Mouse (Mus musculus) embryonic stem cell, embryonic (primary cell): ENCODE results near the gene Mfsd6.

ENCODE experiments used
- CTCF ChIA-PET, 4 experiments: fragments of 300-600 bp in 2 of 4; fragments of 350-600 bp in 2 of 4; sonication (Branson Sonifier 250); formaldehyde crosslinking; loops; one replicate each; lab custom pipeline; 2022; ENCODE audit warnings: inconsistent platforms in 2 of 4; lab: Charles Lee
- POLR2A ChIA-PET, 4 experiments: fragments of 300-600 bp in 2 of 4; fragments of 350-600 bp in 2 of 4; sonication (Branson Sonifier 250); formaldehyde crosslinking; loops; one replicate each; lab custom pipeline; 2022; ENCODE audit warnings: antibody characterized with exemption in 4 of 4, inconsistent platforms in 1 of 4; lab: Charles Lee

Gene Mfsd6

DNA sequence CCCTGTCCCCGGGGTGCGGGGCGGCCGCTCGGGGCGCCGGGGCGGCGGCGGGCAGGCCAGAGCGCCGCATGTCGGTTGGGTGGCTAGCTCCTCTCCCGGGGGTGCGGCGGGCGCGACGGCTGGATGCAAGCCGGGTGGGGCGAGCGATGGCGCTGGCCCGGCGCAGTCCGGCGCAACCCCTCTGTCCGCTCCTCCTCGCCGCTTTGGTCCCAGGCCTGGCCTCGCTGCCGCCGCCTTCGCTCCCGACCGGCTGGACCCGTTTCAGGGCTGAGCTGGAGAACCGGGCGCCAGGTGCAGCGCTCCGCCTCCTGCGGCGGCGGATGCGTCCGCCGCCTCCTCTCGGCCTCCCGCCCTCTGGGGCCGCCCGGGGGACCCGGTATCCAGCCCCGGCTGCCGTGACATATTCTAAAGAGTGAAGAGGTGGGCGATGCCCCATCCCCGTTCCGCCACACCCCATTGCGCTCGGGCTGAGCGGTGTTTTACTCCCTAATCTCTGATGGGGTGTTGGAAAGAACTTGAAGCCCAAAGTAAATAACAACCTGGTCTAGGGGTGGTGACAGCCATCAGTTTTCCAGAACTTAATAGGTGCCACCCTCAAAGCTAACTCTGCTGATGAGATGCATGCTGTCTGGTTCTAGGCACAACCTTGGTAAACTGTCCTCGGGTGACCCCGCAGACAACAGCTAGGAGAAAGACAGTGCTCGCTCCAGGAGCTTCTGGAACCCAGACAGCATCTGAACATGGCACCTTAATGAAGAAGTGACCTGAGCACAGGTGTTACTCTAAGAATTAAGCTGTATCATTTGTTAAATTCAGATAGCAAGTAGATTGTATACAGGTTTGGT, at the start of gene Mfsd6:
Mfsd6 (minus strand) TSS at position 407 of the 845 bp plus-strand sequence.
- ChIA-PET CTCF (no interaction called here), POLR2A (interaction anchor here in 3 of 4 experiments (0.6 to 2.2 kb wide), 12 partner anchors 26 to 495 kb away, joined by 3 to 11 read pairs (median 4); partner anchors contain the start of gene Gls (in 3 of the 3))

DNA sequence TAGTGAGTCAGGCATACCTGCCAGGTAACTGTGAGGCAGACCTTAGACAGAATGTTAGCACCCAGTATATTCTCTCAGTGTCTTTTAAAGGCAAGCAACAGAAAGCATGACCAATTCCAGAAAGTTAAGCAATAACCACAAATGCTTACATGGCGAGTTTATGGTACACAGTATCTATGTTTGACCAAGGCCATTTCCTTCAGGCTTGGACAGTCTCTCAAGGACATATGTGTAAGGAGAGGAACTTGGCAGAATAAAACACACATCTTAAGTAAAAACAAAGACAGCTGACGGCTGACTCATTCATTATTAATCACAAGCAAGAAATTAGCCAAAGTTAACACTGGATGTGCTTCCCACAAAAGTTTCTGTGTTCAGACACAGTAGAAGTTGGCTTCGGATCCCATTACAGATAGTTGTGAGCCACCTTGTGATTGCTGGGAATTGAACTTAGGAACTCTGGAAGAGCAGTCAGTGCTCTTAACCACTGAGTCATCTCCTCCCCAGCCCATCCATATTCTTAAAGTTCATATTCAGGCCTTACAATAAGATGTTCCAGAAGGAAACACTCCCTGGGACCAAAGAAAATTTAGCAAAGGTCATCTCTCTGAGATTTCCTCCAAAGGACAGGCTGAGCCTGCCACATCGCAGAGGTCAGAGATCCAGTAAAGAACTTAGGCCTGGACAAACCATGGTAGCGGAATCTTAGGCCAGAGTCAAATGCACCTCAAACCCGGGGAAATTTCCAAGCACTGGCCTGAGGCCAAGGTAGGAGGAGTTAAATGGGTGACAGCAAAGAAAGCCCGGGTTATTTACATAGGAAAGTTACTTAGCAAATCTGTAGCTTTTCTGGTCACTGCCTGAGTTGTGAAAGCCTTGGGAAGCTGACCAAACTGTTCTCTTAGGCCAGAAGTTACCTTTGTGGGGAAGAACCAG, 38.2 kb upstream of the Mfsd6 start:
- ChIA-PET CTCF (interaction anchor here in 1 of 4 experiments (0.6 kb wide), 1 partner anchor 14 kb away, joined by 4 read pairs; no protein-coding TSS in a partner anchor), POLR2A (interaction anchor here in 1 of 4 experiments (0.6 kb wide), 1 partner anchor 181 kb away, joined by 3 read pairs; no protein-coding TSS in a partner anchor)

DNA sequence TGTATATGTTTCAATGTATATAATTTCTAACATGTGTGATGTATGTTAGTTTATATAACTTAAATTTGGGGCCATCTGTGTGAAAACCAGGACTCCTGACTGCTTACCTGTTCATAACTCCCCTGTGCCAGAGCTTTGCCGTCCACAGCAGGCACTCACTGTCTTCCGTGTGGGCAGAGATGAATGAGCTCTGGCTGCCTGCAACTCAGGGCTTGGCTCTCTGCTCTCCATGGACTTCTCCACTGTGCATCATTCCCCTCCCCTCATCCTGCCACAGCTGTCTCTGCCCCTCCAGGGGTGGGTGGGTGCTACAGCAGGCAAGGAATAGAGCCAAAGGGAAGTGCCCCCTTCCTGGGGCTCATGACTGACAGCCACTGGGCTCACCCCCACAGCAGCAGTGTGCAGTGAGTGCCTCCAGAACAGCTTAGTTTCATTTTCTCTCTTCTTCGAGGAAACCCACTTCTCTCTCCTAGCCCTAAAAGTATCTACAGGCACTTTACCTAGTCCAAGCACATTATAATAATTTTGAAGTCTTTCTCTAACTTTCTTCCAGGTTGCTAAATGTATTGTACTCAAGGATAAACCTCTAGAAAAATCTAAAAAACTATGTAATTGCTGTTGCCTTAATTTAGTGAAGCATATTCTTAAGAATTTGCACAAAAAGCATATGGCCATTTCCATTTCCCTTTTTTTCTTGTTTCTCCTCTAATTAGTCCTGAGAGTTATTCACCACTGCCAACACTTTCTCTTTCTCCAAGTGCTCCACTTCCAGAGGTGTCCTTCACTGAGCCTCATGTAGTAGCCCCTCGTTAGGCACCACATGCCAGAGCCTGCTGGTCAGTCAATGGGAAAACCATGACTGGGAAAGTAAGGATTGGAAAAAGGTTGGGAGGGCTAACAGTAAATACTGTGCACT, 36.9 kb upstream of the Mfsd6 start:
- CTCF ChIA-PET: no interaction called here
- POLR2A ChIA-PET: no interaction called here

DNA sequence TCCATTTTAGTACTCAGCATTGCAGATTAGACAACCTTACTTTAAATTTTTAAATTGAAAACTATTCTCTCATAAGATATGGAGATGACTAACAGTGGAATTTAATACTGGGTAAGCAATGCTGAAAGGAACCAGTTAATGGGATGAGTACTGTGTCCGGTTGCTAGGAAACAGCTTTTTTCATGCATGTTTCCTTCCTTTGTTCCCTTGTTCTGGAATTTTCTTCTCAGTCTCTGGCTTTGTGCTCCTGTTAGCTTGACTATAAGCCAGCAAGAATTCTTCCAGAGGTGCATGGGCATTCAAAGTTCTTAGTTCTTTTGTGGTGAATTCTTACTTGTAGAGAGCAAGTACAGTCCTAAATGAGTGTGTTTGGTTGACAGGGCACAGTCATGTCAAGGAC, 30.9 kb upstream of the Mfsd6 start:
- ChIA-PET CTCF (interaction anchor here in 2 of 4 experiments (1.2 to 1.4 kb wide), 2 partner anchors 10 to 207 kb away, joined by 3 read pairs; no protein-coding TSS in a partner anchor), POLR2A (interaction anchor here in 2 of 4 experiments (0.6 to 0.9 kb wide), 2 partner anchors 171 to 195 kb away, joined by 3 to 4 read pairs; no protein-coding TSS in a partner anchor)

DNA sequence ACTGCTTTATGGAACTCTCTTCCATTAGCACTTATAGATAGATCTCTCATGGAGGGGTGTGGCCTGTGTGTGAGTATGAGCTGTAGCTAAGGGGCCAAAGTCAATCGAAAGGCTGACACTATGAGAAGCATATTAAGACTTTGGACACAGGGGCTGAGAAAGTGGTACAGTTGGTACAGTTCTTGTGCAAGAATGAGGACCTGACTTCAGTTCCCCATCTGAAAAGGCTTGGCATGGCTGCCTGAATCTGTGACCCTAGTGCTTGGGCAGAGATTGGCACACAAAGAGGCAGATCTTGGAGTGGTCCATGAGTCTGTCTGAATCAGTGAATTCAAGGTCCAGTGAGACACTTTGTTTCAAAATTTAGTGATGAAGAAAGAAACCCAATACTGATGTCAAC, 27.1 kb upstream of the Mfsd6 start:
- ChIA-PET POLR2A (no interaction called here), CTCF (interaction anchor here in 1 of 4 experiments (0.6 kb wide), 1 partner anchor 124 kb away, joined by 9 read pairs; the partner anchor contains the start of gene Nemp2)

DNA sequence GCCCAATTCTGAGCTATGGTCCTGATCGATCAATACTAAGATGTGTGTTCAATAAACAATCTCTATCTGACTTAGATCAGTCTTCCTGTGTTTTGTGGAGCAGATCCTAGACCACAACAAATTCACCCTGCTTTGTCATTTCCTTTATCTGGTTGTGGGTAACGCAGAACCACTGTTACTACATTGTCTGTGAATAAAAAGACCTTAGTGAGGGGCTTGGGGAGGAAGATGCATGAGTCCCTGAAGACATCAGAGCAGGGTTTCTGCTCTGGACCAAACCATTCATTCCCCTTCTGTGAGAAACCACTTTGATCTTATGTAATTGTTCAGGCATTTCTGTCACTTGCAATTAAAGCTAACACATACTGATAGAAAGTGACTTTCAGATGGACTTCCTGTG, 26.6 kb upstream of the Mfsd6 start:
- ChIA-PET CTCF (interaction anchor here in 1 of 4 experiments (1.2 kb wide), 1 partner anchor 211 kb away, joined by 3 read pairs; no protein-coding TSS in a partner anchor), POLR2A (no interaction called here)

DNA sequence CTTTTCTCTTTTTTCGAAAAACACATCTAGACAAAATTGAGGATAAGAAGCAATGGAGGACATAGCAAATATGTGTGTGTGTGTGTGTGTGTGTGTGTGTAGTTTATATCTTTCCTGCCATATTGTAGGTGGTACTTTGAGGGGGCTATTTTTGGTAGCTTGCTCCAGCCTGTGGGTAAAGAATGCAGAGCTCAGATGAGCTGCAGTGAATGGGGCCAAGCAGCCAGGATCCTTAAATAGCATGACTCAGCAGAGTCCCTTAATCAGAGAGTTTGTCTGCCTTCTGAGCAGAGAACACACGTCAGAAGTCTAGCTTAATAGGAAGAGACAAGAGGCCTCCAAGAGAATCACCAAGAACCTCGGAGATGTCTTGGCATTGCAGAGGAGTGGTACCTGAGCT, 25.4 kb upstream of the Mfsd6 start:
- POLR2A ChIA-PET: interaction anchor here in 2 of 4 experiments (0.6 to 0.7 kb wide), 2 partner anchors 26 to 831 kb away, joined by 3 read pairs; partner anchors contain the start of gene Mfsd6 (in 1 of the 2)
- CTCF ChIA-PET: interaction anchor here in 2 of 4 experiments (0.6 to 1.2 kb wide), 2 partner anchors 200 to 212 kb away, joined by 3 read pairs; no protein-coding TSS in a partner anchor

DNA sequence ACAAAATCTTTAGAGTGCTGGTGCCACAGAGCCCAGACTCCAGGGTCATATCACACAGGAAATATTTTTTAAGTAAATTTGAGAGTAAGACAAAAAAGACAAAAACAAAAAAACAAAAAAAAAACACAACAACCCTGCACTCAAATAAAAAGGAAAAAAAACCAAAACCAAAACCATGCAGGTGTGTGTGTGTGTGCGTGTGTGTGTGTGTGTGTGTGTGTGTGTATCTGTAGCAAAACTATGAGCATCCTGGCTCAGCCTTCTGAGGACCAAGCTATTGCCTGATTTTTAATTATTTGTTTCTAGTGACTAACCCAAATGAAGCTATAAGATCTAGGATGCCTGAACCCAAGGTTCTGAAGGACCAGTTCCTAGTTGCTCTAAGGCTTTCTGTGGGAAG, 24.4 kb upstream of the Mfsd6 start:
- POLR2A ChIA-PET: interaction anchor here in 2 of 4 experiments (0.6 to 0.7 kb wide), 2 partner anchors 12 to 144 kb away, joined by 3 read pairs; no protein-coding TSS in a partner anchor
- CTCF ChIA-PET: interaction anchor here in 3 of 4 experiments (0.5 to 0.8 kb wide), 6 partner anchors 9 to 1291 kb away, joined by 3 to 7 read pairs (median 4); no protein-coding TSS in a partner anchor

DNA sequence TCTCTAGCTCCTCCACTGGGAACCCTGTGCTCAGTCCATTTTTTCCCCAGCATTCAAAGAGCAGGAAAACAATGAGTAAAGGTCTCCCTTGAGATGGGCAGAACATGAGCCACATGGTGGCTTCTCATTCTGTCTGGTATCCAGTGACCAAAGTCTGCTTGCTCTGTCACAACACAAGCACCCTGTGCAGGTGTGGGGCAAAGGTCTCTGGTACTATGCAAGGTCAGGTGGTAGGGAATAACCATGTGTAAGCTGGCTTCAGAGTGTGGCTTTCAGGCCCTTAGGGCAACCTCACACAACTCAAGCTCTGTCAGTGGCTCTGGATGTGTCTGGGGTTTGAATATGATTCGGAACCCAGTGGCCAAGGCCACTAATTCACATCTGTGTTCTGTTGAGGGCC, 22.7 kb upstream of the Mfsd6 start:
- CTCF ChIA-PET: interaction anchor here in 1 of 4 experiments (0.6 kb wide), 1 partner anchor 11 kb away, joined by 3 read pairs; no protein-coding TSS in a partner anchor

DNA sequence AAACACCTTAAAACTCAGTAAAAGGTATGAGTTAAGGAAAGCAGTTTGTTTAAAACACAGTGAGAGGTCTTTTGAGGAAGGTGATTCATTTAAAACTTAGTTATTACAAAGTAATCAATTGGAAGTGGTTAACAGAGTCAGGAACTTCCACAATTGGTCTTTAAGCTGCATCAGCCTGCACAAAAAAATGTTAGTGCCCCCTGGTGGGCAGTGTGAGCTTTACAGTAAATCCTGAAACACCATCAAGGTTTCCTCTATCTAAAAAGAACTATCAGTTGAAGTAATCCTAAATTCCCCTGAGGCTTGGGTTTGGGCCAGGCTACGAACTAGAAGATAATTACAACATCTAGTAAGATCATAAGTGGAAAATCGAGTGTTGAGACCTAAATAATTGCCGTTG, 21.0 kb upstream of the Mfsd6 start:
- CTCF ChIA-PET: interaction anchor here (0.5 to 1.6 kb wide), 16 partner anchors 10 to 648 kb away, joined by 3 to 8 read pairs (median 3); no protein-coding TSS in a partner anchor
- POLR2A ChIA-PET: no interaction called here

More for the DNA sequence above, 22.7 kb upstream of the Mfsd6 start:
- POLR2A ChIA-PET: no interaction called here

DNA sequence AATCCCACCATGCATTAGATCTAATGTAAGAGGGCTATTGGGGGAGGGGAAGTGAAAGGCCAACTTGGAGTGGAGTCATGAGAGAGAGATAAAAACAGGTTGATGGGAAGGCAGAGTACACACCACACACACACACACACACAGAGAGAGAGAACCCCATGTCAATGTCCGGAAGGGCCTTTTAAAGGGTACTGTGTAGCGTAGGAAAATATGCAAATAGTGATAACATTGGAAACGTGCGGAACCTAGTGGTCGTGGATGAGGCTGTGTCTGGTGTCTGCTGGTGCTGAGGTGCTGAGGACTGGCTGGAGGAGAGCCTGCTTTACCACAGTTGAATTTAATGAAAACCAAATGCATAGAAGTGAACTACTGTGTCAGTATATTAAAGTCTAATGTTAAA, 15.3 kb upstream of the Mfsd6 start:
- CTCF ChIA-PET: no interaction called here
- POLR2A ChIA-PET: no interaction called here

DNA sequence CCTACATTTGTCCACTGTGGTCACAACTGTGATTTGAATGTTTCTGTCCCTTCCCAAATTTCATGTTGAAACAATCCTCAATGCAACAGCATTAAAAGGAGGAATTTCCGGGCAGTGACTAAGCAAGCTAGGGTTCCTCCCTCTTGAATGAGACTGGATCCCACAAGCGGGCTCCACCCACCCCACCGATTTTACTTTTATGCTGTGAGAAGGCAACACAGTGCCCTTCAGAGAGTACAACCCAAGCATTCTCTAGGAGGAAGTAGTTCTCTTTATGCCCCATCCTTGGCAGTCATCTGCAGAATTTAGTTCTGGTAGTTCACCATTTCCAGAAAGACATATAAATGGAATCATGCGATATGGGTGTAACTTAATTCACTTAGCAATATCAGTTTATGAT, 6.9 kb upstream of the Mfsd6 start:
- POLR2A ChIA-PET: no interaction called here
- CTCF ChIA-PET: no interaction called here

DNA sequence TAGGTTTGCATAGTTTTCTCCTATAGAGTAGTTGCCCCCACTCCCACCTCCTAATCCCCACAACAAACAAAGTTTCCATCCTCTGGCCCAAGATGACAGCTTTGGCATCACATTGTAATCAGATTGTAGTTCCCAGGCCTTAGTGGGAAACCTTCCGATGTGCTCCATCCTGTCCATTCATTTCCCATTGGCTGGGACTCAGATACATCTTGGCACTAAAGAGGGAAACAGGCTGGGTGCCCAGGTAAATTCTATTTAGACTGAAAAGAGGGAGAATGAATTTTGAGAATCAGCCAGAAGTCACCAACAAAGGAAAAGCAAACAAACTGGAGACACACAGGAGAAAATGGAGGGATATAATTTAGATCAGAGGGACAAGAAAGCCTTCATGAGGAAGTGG, 3.0 kb upstream of the Mfsd6 start:
- POLR2A ChIA-PET: no interaction called here
- CTCF ChIA-PET: no interaction called here

DNA sequence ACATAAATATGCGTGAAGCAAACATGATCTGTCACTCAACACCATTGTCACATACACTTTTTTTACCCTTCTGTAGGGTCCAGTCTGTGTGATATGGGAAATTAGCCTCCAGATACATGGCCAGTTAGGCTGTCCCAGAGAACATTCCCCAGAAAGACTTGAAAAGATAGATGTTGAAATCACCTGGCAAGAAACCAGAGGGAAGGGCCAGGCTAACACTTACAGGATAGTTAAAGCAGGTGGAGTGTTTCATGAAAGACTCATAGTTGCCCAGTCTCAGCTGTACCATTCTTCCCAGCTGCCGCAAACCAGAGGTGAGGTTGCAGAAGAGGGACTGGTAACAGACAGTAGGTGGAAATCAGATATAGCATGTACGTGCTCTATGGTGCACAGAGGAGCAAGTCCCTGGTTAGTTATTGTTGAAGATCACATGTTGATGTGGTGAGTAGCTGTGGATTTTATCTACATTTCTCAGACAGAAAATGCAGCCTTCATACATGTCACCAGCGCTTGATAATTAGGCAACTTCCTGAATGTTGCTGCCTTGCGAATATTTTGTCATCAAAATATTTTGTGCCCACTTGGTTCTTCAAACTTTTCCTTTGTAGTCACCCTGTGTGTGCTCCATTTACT, 1.7 kb upstream of the Mfsd6 start:
- POLR2A ChIA-PET: no interaction called here

DNA sequence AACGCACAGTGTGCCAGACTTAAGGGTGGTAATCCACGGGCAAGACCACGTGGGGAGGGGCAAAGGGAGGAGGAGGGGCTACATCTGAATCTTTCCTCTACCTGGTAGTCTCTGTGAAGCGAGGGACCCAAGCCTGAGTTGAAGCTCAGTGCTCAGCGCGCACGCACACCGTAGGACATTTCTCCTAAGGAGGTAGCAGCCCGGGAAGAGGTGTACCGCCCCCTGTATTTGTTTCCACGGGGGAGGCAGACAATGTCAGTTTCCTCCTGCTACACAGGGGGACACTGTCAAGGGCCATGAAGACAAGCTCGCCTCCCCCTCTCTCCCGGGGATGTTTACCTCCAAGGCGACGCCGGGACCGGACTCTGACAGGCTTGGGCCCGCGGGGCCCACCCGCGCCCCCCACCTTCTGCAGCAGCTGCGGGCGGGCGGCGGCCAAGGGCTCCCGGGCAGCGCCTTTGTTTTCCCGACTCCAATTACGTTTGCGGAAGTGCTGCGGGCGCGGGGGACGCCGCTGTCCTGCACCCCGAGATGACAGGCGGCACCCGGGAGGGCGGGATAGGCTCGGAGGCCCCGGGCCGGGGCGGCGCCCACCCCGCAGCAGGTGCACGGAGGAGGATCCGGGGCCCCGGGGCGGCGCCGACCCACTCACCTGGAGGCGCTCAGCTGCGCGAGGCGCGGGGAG, 749 bp downstream of the Mfsd6 start:
- POLR2A ChIA-PET: interaction anchor here in 3 of 4 experiments (0.6 to 2.2 kb wide), 11 partner anchors 26 to 494 kb away, joined by 3 to 11 read pairs (median 3); partner anchors contain the start of gene Gls (in 3 of the 3)
- CTCF ChIA-PET: no interaction called here

More for the DNA sequence above, 1.7 kb upstream of the Mfsd6 start:
- CTCF ChIA-PET: no interaction called here

DNA sequence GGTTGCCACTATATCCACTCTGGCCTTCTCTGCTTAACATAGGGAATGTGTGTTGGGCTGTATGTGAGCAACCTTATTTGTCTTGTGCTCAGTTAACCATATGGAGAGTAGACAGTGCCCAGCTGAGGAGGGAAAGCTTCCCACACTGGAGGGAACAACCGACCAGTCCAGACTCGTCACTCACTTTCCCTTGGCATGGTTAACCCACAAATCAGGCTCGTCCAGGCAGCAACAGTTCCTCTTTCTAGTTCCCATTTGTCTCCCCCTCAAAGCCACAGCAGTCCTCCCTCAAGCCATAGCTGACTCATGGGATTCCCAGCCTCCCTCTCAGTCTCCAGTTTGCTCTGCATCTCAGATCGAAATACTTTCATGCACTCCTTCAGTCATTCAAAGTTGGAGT, 4.7 kb downstream of the Mfsd6 start:
- ChIA-PET CTCF (no interaction called here), POLR2A (no interaction called here)
